Mouse (Mus musculus): Measurements from ENCODE around the gene Serinc5. TPM values are rescaled to one million over a fixed set of nuclear protein-coding genes. Genes with fewer than 3 reads are reported as not detected.

Serinc5 gene
- polyA plus RNA-seq, 1 experiment, result 10.4 TPM

DNA sequence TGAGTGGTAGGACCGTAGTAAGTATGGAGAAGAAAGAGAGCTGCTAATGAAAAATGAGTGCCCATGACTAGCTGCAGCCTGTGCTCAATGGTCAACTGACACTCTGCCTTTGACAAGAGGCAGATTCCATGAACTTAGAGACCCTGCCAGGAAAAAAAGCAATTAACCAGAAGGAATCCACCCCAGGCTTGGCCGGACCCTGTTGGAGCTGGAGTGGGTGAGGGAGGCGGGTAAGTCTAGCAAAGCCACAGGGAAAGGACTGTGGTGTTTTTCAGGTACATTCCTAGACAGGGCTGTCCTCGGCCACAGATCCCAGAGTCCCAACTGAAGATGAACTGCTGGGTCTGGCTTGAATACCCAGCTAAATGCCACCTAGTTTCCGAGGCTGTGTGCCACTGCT is 121.9 kb downstream of the Serinc5 start:
- Histone ChIP-seq H3K36me3 (ENCODE audit: control insufficient read depth, insufficient read depth, low read length) (no peaks in the 10 kb centered on the region), H3K4me3 (ENCODE audit: insufficient read depth, low read depth, low read length) (no peak overlapping the region), H3K27ac (ENCODE audit: insufficient read depth, low read depth, low read length) (no peak overlapping the region), H3K27me3 (replicated peaks; ENCODE audit: control insufficient read depth, insufficient read depth, low read length) (no peaks in the 10 kb centered on the region), H3K4me1 (ENCODE audit: control insufficient read depth, insufficient read depth, low read length) (no peaks in the 10 kb centered on the region)
- 82% methylated on average over 5 of the region's 5 CpGs for WGBS
- TF ChIP-seq POLR2A (IDR thresholded peaks at IDR 0.05; ENCODE audit: low read depth, low read length), result no peak
- TF ChIP-seq CTCF (conservative IDR thresholded peaks at IDR 0.05; ENCODE audit: insufficient read depth, insufficient read length, low read depth, low read length), result no peak
- DNase-seq, result no peak

- Histone ChIP-seq H3K4me3 (ENCODE audit: insufficient read depth, low read depth, low read length) (no peak overlapping the region), H3K27me3 (replicated peaks; ENCODE audit: control insufficient read depth, insufficient read depth, low read length) (no peaks in the 10 kb centered on the region), H3K4me1 (ENCODE audit: control insufficient read depth, insufficient read depth, low read length) (no peaks in the 10 kb centered on the region), H3K27ac (ENCODE audit: insufficient read depth, low read depth, low read length) (no peak overlapping the region), H3K36me3 (ENCODE audit: control insufficient read depth, insufficient read depth, low read length) (no peaks in the 10 kb centered on the region)
- DNase-seq, result peak; percentile 44
- WGBS, result 45% methylated on average over 9 of the region's 9 CpGs
- TF ChIP-seq POLR2A (IDR thresholded peaks at IDR 0.05; ENCODE audit: low read depth, low read length) (no peak), CTCF (conservative IDR thresholded peaks at IDR 0.05; ENCODE audit: insufficient read depth, insufficient read length, low read depth, low read length) (peak; percentile 60)
Observed at GRCm38 (mm10) chr13:92733252-92733651, 122.4 kb downstream of the Serinc5 start.

DNA sequence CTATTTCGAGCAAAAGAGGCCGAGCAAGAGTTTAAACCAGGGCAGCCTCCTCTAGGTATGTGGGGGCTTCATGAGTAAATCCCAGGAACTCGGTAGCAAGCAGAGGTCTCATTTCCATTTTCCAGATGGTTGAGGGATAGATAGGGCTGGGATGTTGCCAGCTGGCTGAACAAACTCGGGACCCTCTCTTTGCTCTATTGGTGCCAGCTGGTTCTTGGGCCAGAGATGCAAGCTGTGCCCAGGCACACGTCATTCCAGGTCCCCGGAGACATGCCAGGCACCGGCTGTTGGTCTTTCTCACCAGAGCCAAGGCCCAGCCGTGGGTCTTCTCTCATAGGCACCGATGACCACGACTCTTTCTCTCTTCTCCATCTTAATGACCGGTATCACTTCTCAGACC is 122.8 kb downstream of the Serinc5 start:
- Histone ChIP-seq H3K36me3 (ENCODE audit: control insufficient read depth, insufficient read depth, low read length) (no peaks in the 10 kb centered on the region), H3K27me3 (replicated peaks; ENCODE audit: control insufficient read depth, insufficient read depth, low read length) (no peaks in the 10 kb centered on the region), H3K27ac (ENCODE audit: insufficient read depth, low read depth, low read length) (no peak overlapping the region), H3K4me3 (ENCODE audit: insufficient read depth, low read depth, low read length) (no peak overlapping the region), H3K4me1 (ENCODE audit: control insufficient read depth, insufficient read depth, low read length) (no peaks in the 10 kb centered on the region)
- TF ChIP-seq CTCF (conservative IDR thresholded peaks at IDR 0.05; ENCODE audit: insufficient read depth, insufficient read length, low read depth, low read length) (no peak), POLR2A (IDR thresholded peaks at IDR 0.05; ENCODE audit: low read depth, low read length) (no peak)
- 89% methylated on average over 11 of the region's 11 CpGs for WGBS
- DNase-seq, result no peak

DNA sequence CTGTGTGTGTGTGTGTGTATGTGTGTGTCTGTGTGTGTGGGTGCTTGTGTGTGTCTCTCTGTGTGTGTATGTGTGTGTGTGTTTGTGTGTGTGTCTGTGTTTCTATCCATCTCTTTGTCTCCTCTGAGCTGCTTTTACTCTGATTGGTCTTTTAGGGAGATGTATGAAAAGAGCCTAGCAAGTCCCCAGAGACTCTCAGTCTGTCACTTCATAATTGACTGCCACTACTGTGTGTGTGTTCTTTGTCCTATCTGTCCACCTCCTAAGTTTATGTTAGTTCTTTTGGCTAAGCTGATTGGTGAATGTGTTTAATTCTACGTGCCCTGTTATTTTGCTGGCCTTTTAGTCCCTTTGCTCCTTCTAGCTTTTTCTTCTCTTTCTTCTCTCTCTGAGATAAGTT is 124.8 kb downstream of the Serinc5 start:
- Histone ChIP-seq H3K27ac (ENCODE audit: insufficient read depth, low read depth, low read length) (no peak overlapping the region), H3K4me1 (ENCODE audit: control insufficient read depth, insufficient read depth, low read length) (no peaks in the 10 kb centered on the region), H3K27me3 (replicated peaks; ENCODE audit: control insufficient read depth, insufficient read depth, low read length) (no peaks in the 10 kb centered on the region), H3K4me3 (ENCODE audit: insufficient read depth, low read depth, low read length) (no peak overlapping the region), H3K36me3 (ENCODE audit: control insufficient read depth, insufficient read depth, low read length) (no peaks in the 10 kb centered on the region)
- WGBS, result 89% methylated on average over 1 of the region's 1 CpGs
- TF ChIP-seq CTCF (conservative IDR thresholded peaks at IDR 0.05; ENCODE audit: insufficient read depth, insufficient read length, low read depth, low read length) (no peak), POLR2A (IDR thresholded peaks at IDR 0.05; ENCODE audit: low read depth, low read length) (no peak)
- no peak for DNase-seq

- Histone ChIP-seq H3K36me3 (ENCODE audit: control insufficient read depth, insufficient read depth, low read length) (no peaks in the 10 kb centered on the region), H3K27me3 (replicated peaks; ENCODE audit: control insufficient read depth, insufficient read depth, low read length) (no peaks in the 10 kb centered on the region), H3K4me1 (ENCODE audit: control insufficient read depth, insufficient read depth, low read length) (no peaks in the 10 kb centered on the region), H3K4me3 (ENCODE audit: insufficient read depth, low read depth, low read length) (no peak overlapping the region), H3K27ac (ENCODE audit: insufficient read depth, low read depth, low read length) (no peak overlapping the region)
- TF ChIP-seq POLR2A (IDR thresholded peaks at IDR 0.05; ENCODE audit: low read depth, low read length) (no peak), CTCF (conservative IDR thresholded peaks at IDR 0.05; ENCODE audit: insufficient read depth, insufficient read length, low read depth, low read length) (no peak)
- WGBS, result 43% methylated on average over 11 of the region's 11 CpGs
- no peak for DNase-seq
Observed at GRCm38 (mm10) chr13:92736516-92737300, 125.8 kb downstream of the Serinc5 start.

DNA sequence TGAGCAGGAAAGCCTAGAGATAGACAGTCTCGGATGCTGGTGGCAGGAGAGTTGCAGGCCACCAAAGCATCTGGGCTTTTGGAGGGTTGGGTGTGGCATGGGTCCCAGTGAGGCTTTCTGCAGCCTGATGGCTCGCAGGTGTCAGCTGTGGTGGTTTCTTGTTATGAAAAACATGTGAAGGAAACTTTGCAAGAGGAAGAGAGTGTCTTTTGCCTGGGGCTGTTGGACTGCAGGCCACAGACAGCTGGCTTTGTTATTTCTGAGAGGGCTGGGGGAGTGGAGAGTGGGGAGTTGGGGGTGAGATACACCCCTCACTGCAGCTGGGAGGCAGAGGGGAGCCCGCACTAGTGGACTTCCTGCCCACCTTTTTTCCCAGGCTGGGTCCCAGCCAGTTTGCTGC is 127.9 kb downstream of the Serinc5 start:
- no peak overlapping the region for H3K4me3 ChIP-seq (ENCODE audit: insufficient read depth, low read depth, low read length)
- H3K27ac ChIP-seq (ENCODE audit: insufficient read depth, low read depth, low read length), result no peak overlapping the region
- no peaks in the 10 kb centered on the region for H3K36me3 ChIP-seq (ENCODE audit: control insufficient read depth, insufficient read depth, low read length)
- no peak for DNase-seq
- TF ChIP-seq POLR2A (IDR thresholded peaks at IDR 0.05; ENCODE audit: low read depth, low read length) (no peak), CTCF (conservative IDR thresholded peaks at IDR 0.05; ENCODE audit: insufficient read depth, insufficient read length, low read depth, low read length) (no peak)
- H3K4me1 ChIP-seq (ENCODE audit: control insufficient read depth, insufficient read depth, low read length), result no peaks in the 10 kb centered on the region
- 86% methylated on average over 3 of the region's 3 CpGs for WGBS
- no peaks in the 10 kb centered on the region for H3K27me3 ChIP-seq (replicated peaks; ENCODE audit: control insufficient read depth, insufficient read depth, low read length)

GRCm38 (mm10) chr13:92739858-92740257 is 129.0 kb downstream of the Serinc5 start:
- H3K36me3 ChIP-seq (ENCODE audit: control insufficient read depth, insufficient read depth, low read length), result no peaks in the 10 kb centered on the region
- H3K27ac ChIP-seq (ENCODE audit: insufficient read depth, low read depth, low read length), result no peak overlapping the region
- H3K4me1 ChIP-seq (ENCODE audit: control insufficient read depth, insufficient read depth, low read length), result no peaks in the 10 kb centered on the region
- H3K27me3 ChIP-seq (replicated peaks; ENCODE audit: control insufficient read depth, insufficient read depth, low read length), result no peaks in the 10 kb centered on the region
- TF ChIP-seq CTCF (conservative IDR thresholded peaks at IDR 0.05; ENCODE audit: insufficient read depth, insufficient read length, low read depth, low read length) (no peak), POLR2A (IDR thresholded peaks at IDR 0.05; ENCODE audit: low read depth, low read length) (no peak)
- DNase-seq, result no peak
- no peak overlapping the region for H3K4me3 ChIP-seq (ENCODE audit: insufficient read depth, low read depth, low read length)
- WGBS, result 87% methylated on average over 3 of the region's 3 CpGs
